Mouse (Mus musculus) T-helper 2 cell (primary cell): ENCODE results near the gene Bcl11a.

ENCODE experiments used
- in situ Hi-C: fragments of 300-600 bp; cut with MboI, MseI; formaldehyde crosslinking; loops from one replicate; pipeline ENCODE4 v1.15.1; 2025; ENCODE audit warnings: high pct_unique_total_duplicates

Bcl11a gene

GRCm38 (mm10) chr11:24077795-24078705 lies at the start of gene Bcl11a:
TSS of gene Bcl11a (plus strand) at chr11:24078056.
- in situ Hi-C loops = no loop called here

- in situ Hi-C loops = loop anchor here (10.0 to 25.0 kb wide), 2 partner anchors 1251 to 1818 kb away; no protein-coding TSS in a partner anchor
These were observed 33.8 kb upstream of the Bcl11a start for GRCm38 (mm10) chr11:24044025-24044424.

- in situ Hi-C loops = loop anchor here (10.0 to 25.0 kb wide), 2 partner anchors 1245 to 1813 kb away; no protein-coding TSS in a partner anchor
These were observed 28.4 kb upstream of the Bcl11a start for GRCm38 (mm10) chr11:24049226-24050031.

GRCm38 (mm10) chr11:24050032-24050757 lies 27.7 kb upstream of the Bcl11a start:
- in situ Hi-C loops = no loop called here

- in situ Hi-C loops = no loop called here
These were observed 25.0 kb upstream of the Bcl11a start for GRCm38 (mm10) chr11:24052882-24053281.

GRCm38 (mm10) chr11:24059137-24059536 lies 18.7 kb upstream of the Bcl11a start:
- in situ Hi-C loops = no loop called here

- in situ Hi-C loops = no loop called here
These were observed 17.4 kb upstream of the Bcl11a start for GRCm38 (mm10) chr11:24060428-24060827.

- in situ Hi-C loops = no loop called here
These were observed 16.0 kb upstream of the Bcl11a start for GRCm38 (mm10) chr11:24061819-24062218.

- in situ Hi-C loops = no loop called here
These were observed 15.3 kb upstream of the Bcl11a start for GRCm38 (mm10) chr11:24062495-24063096.

- in situ Hi-C loops = no loop called here
These were observed 13.6 kb upstream of the Bcl11a start for GRCm38 (mm10) chr11:24064221-24064620.

GRCm38 (mm10) chr11:24065313-24065712 lies 12.5 kb upstream of the Bcl11a start:
- in situ Hi-C loops = no loop called here

GRCm38 (mm10) chr11:24074021-24074591 lies 3.8 kb upstream of the Bcl11a start:
- in situ Hi-C loops = no loop called here

GRCm38 (mm10) chr11:24074634-24075104 lies 3.2 kb upstream of the Bcl11a start, which contains the start of gene A830031A19Rik:
TSS of gene A830031A19Rik (minus strand) at chr11:24075054.
- in situ Hi-C loops = no loop called here

GRCm38 (mm10) chr11:24075486-24076126 lies 2.2 kb upstream of the Bcl11a start:
- in situ Hi-C loops = no loop called here

- in situ Hi-C loops = no loop called here
These were observed 1.7 kb upstream of the Bcl11a start for GRCm38 (mm10) chr11:24076127-24076650.

GRCm38 (mm10) chr11:24076821-24077730 lies 780 bp upstream of the Bcl11a start:
- in situ Hi-C loops = no loop called here

- in situ Hi-C loops = no loop called here
These were observed 955 bp downstream of the Bcl11a start for GRCm38 (mm10) chr11:24078706-24079316.
